Mouse (Mus musculus): ENCODE data around the gene Foxe3.

- TF ChIP-seq POLR2A (IDR thresholded peaks at IDR 0.05; ENCODE audit: control insufficient read depth, extremely low read depth, insufficient read depth, low read length, poor library complexity) (no peak), CTCF (IDR thresholded peaks at IDR 0.05; ENCODE audit: borderline replicate concordance, control insufficient read depth, extremely low read depth, insufficient read depth, low read length, poor library complexity) (no peak)
These were observed 28.0 kb downstream of the Foxe3 start for GRCm38 (mm10) chr4:114897853-114898252.

Data from thymus, adult 2 months (tissue).